Mouse (Mus musculus) gastrocnemius, adult 2 months (tissue): ENCODE data around the gene Tmem115. TPM values are rescaled to one million over a fixed set of nuclear protein-coding genes. Genes with fewer than 3 reads are reported as not detected.
"Not testable (repeated sequence)": the region's sequence is repeated elsewhere in the genome, so short reads cannot be mapped to it uniquely, and the experiment has no call there.

ENCODE experiments used
- DNase-seq: peaks from one replicate; pipeline ENCODE4 v3.0.0; 2022
- H3K27ac ChIP-seq: fragments of 200-600 bp; 2 replicates; pipeline ENCODE4 v1.8.1; 2022; ENCODE audit warnings: mild to moderate bottlenecking
- H3K4me3 ChIP-seq: fragments of 200-600 bp; 2 replicates; pipeline ENCODE4 v1.8.1; 2022; ENCODE audit warnings: mild to moderate bottlenecking, moderate library complexity
- CTCF ChIP-seq: fragments of 200-600 bp; IDR thresholded peaks from 2 replicates; pipeline ENCODE4 v1.8.1; 2022; ENCODE audit warnings: antibody characterized with exemption, mild to moderate bottlenecking, moderate library complexity
- intact Hi-C: fragments of 180-260 bp; cut with DNase I; formaldehyde crosslinking; loops from one replicate; pipeline ENCODE4 v1.15.1; 2025
- total RNA-seq, 2 experiments: library from RNA; stranded (reverse); gene quantifications; 2 replicates each; pipeline ENCODE4 v1.2.3; 2021

Tmem115 gene
- total RNA-seq, 2 experiments from 2014 or later: 16.6 to 17.3 TPM

DNA sequence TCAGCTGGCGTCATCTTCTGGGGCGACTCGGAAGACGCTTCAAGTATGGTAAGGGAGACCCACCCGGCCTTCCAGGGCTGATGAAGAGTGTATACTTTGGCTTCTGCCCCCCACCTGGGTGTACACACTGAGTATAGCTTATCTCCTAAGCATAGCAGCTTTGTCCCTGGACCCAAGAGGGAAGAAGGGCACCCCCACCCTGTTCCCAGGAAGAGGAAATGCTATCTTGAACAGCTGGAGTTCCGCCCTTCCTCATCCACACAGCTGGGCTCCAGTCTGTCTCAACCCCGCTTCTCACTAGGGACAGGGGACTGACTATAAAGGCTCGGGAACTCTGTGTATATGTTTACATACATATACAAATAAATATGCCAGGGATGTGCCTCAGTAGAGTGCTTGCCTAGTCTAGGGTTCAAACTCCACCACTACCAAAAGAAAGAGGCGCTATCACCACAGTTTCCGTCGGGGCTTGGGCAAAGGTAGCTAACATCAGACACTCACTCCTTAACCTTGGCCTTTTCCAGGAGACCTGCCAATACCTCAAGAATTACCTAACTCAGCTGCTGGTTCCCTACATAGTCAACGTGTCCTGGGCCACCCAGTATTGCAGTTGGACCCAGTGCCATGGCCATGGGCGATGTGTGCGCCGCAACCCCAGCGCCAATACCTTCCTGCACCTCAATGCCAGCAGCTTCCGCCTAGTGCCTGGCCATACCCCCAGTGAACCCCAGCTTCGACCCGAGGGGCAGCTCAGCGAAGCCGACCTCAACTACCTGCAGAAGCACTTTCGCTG lies 38.0 kb downstream of the Tmem115 start:
- intact Hi-C loops: no loop called here
- peak overlapping the region; percentile 71 for H3K4me3 ChIP-seq
- DNase-seq: no peak
- H3K27ac ChIP-seq: peak overlapping the region; percentile 48; the same call in 1 of the 2 replicates
- TF ChIP-seq CTCF: no peak

DNA sequence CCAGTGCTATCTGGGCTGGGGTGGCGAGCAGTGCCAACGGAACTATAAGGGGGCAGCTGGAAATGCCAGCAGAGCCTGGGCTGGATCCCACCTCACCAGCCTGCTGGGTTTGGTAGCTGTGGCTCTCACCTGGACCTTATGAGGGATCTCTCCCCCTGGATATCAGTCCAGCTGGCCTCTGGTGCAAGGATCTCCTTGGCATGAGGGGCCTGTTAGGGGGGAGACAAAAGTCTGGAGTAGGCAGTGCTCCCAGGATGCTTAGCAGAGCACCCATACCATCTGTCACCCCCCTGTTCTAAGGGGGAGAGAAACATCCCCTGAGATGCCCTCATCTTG lies 38.5 kb downstream of the Tmem115 start:
- DNase-seq: no peak
- intact Hi-C loops: no loop called here
- 0 out of 2 replicates have a peak overlapping the region, but pooled peaks have one; percentile 48 for H3K27ac ChIP-seq

DNA sequence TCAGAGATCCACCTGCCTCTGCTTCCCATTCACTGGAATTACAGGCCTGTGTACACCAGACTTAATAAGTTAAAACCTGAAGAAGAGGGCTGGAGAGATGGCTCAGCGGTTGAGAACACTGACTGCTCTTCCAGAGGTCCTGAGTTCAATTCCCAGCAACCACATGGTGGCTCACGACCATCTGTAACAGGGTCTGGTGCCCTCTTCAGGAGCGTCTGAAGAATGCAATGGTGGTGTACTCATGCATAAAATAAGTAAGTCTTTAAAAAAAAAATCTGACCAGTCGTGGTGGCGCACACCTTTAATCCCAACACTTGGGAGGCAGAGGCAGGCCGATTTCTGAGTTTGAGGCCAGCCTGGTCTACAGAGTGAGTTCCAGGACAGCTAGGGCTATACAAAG lies 40.0 kb downstream of the Tmem115 start:
- H3K4me3 ChIP-seq, intact Hi-C loops, H3K27ac ChIP-seq, DNase-seq: not testable (repeated sequence)
- TF ChIP-seq CTCF: peak; percentile 19; the same call in 1 of the 2 replicates

More for the DNA sequence above, 38.5 kb downstream of the Tmem115 start:
- TF ChIP-seq CTCF: no peak
- H3K4me3 ChIP-seq: no peak overlapping the region

GRCm38 (mm10) chr9:107575579-107576356 lies 42.0 kb downstream of the Tmem115 start:
- intact Hi-C loops: no loop called here
- Histone ChIP-seq H3K27ac (peak overlapping the region; percentile 82), H3K4me3 (no peak overlapping the region)
- DNase-seq: no peak
- TF ChIP-seq CTCF: no peak

DNA sequence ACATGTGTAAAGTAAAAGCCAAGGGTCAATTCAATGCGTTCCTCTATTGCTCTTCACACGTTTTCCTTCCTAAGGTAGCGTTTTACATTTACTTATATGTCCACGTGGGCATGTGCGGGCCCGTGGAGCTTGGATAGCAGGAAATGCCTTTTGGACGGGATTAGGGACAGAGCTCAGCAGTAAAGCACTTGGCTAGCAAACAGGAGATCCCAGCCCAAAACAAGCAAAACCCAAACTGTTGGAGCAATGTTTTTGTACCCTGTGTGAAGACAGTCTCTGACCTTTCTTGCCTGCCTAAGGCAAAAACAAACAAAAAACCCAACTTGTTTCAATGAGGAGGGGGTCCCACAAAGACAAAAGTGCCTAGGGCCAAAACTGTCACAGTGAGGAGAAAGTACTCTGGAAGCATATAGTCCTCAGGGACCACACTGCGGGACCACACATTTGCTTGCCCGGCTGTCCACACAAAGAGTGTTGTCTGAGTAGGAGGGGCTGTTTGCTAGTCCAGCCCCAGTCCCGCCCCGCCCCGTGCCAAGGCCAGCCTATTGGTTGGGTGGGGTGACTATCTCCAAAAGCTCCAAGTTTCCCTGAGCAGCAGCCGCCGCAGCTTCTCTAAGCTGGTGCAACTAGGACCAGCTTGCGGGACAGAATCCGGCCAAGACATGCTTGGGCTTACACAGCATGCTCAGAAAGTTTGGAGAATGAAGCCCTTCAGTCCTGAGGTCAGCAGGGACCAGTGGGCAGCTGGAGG lies 42.8 kb downstream of the Tmem115 start, which contains the start of gene Hyal1:
Gene Hyal1, plus strand, starts transcription at position 571 of the 751 bp plus-strand sequence.
- DNase-seq: peak; percentile 92
- peak within 1 kb of the TSS; percentile 74 for H3K4me3 ChIP-seq
- peak within 1 kb of the TSS; percentile 82 for H3K27ac ChIP-seq
- no peak for TF ChIP-seq CTCF
- intact Hi-C loops: no loop called here

DNA sequence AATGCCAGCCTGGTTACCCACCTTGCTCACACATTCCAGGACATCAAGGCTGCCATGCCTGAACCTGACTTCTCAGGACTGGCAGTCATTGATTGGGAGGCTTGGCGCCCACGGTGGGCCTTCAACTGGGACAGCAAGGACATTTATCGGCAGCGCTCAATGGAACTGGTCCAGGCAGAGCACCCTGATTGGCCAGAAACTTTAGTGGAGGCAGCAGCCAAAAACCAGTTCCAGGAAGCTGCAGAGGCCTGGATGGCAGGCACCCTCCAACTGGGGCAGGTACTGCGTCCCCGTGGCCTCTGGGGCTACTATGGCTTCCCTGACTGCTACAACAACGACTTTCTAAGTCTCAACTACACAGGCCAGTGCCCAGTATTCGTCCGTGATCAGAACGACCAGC lies 44.1 kb downstream of the Tmem115 start:
- Histone ChIP-seq H3K4me3 (peak overlapping the region; percentile 74), H3K27ac (peak overlapping the region; percentile 82; the same call in 1 of the 2 replicates)
- intact Hi-C loops: no loop called here
- no peak for DNase-seq
- no peak for TF ChIP-seq CTCF

GRCm38 (mm10) chr9:107578587-107578986 lies 44.8 kb downstream of the Tmem115 start, which contains the start of gene Naa80:
Naa80 (plus strand) TSS chr9:107578887.
- Histone ChIP-seq H3K27ac (peak within 1 kb of the TSS; percentile 97), H3K4me3 (peak within 1 kb of the TSS; percentile 82)
- no peak for TF ChIP-seq CTCF
- DNase-seq: no peak
- intact Hi-C loops: no loop called here

GRCm38 (mm10) chr9:107579023-107579900 lies 45.5 kb downstream of the Tmem115 start:
- no peak for DNase-seq
- H3K4me3 ChIP-seq: peak overlapping the region; percentile 82
- no peak for TF ChIP-seq CTCF
- peak overlapping the region; percentile 97 for H3K27ac ChIP-seq
- intact Hi-C loops: no loop called here

- H3K27ac ChIP-seq: peak within 1 kb of the TSS; percentile 97
- peak within 1 kb of the TSS; percentile 82 for H3K4me3 ChIP-seq
- peak; percentile 93 for DNase-seq
- no peak for TF ChIP-seq CTCF
- intact Hi-C loops: no loop called here
Measured at GRCm38 (mm10) chr9:107580501-107581317, 47.0 kb downstream of the Tmem115 start, which contains the start of gene Hyal3. Hyal3 (plus strand) TSS chr9:107580818.

GRCm38 (mm10) chr9:107581584-107581983 lies 47.8 kb downstream of the Tmem115 start:
- peak overlapping the region; percentile 97 for H3K27ac ChIP-seq
- no peak for TF ChIP-seq CTCF
- intact Hi-C loops: no loop called here
- peak overlapping the region; percentile 82 for H3K4me3 ChIP-seq
- DNase-seq: no peak
